Mouse (Mus musculus) small intestine, adult 2 months (tissue): ENCODE data around the gene Oprl1.

Source experiments
- CTCF ChIP-seq: fragments of 200-500 bp; IDR thresholded peaks from 2 replicates; pipeline ENCODE4 v1.5.1; 2012; ENCODE audit warnings: low read depth, mild to moderate bottlenecking, control low read depth, inconsistent platforms, low read length, moderate library complexity, mixed read lengths; ENCODE audit not compliant: insufficient replicate concordance, insufficient read length; ENCODE audit errors: extremely low read depth
- POLR2A ChIP-seq: fragments of 200-500 bp; IDR thresholded peaks from 2 replicates; pipeline ENCODE4 v1.6.1; 2012; ENCODE audit warnings: low read depth, mild to moderate bottlenecking, control low read depth, inconsistent platforms, low read length, moderate library complexity

- no peak for TF ChIP-seq POLR2A
- TF ChIP-seq CTCF, result no peak
These were observed 52.1 kb downstream of the Oprl1 start for GRCm38 (mm10) chr2:181766672-181767557.
